Mouse (Mus musculus) CH12.LX (cell line): ENCODE results near the gene Fgf11.

ENCODE experiments used
- BHLHE40 ChIP-seq: IDR thresholded peaks from 2 replicates; pipeline ENCODE4 v1.6.1; 2011; ENCODE audit warnings: mild to moderate bottlenecking, low read depth, low read length, improper control_type of control experiment
- UBTF ChIP-seq: IDR thresholded peaks from 2 replicates; pipeline ENCODE4 v1.6.1; 2012; ENCODE audit warnings: low read depth, mild to moderate bottlenecking, inconsistent platforms, low read length, improper control_type of control experiment, moderate library complexity

DNA sequence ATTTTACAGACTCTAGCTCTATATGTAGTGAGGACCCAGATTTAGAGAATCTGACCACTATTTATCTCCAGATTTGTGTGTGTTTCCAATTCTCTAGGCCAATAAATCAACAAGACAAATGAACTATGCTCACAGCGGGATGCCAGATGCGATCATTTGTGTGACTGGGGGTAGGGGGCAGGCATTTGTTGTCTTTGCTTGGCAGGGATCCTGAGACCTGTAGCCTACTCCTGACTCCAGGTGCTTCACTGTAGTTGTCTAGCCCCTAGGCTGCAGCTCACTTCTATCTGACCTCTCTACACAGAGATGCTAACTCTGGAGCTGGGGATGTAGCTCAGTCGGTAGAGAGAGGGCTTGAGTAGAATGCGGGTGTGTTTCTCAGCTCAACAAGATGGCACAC, 19.8 kb downstream of the Fgf11 start:
- TF ChIP-seq BHLHE40: no peak
- no peak for TF ChIP-seq UBTF
